Mouse (Mus musculus): ENCODE measurements around the gene Cfdp1. TPM values are rescaled to one million over a fixed set of nuclear protein-coding genes. Genes with fewer than 3 reads are reported as not detected.

Cfdp1 gene
- polyA plus RNA-seq, 1 experiment, result 78.9 TPM

DNA sequence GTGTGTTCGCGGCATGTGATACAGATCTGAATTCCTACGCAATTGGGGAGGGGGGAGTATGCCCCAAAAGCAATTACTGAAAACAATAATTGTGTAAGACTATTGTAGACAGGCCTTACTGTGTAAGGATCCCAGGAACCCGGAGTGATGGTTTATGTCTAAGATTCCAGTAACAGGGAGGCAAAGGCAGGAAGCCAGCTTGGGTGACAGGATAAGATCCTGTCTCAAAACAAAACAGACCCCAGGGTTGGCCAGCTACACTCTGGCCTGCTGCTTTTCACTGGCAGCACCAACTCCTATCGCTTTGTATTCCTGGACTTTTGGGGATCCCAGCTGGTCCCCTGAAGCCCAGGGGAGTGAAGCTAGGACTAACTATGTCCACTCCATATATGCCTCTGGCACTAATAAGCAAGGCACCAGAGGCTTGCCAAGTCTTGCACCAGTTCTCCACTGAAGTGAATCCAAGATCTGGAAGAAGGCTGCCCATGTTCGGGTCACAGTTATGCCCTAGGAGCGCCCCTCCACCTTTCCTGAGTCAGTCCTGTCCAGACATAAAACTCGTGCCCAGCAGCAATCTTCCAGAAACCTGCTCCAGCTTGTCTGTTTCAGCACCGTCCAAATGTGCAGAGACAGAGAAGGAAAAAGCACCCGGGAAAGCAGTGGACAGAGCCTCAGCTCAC, 121.5 kb downstream of the Cfdp1 start:
- peaks cover 32% of the 10 kb centered on the region for H3K4me1 ChIP-seq (ENCODE audit: control insufficient read depth, insufficient read depth, low read length)
- TF ChIP-seq POLR2A (IDR thresholded peaks at IDR 0.05; ENCODE audit: extremely low read depth, insufficient read depth, low read length) (no peak), CTCF (IDR thresholded peaks at IDR 0.05; ENCODE audit: extremely low read depth, insufficient read depth, low read length) (no peak)

DNA sequence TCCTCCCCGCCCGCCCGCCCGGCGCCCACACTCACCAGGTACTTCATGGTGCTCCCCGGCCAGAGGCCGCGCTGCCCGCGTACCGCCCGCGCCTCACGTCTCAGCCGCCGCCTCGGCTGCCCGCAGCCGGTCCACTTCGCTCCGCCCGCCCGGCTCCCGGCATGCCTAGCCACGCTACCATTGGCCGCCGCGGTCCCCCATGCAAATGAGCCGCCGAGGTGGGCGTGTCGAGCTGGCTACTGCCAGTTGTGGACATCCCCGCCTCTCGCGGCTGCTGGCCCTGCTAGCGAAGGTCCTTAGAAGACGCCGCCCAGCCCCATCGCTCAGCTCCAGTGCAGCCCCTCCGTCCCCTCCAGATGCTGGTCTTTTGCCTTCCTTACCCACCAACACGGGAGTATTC, 122.1 kb downstream of the Cfdp1 start:
- H3K4me1 ChIP-seq (ENCODE audit: control insufficient read depth, insufficient read depth, low read length), result peaks cover 28% of the 10 kb centered on the region
- TF ChIP-seq POLR2A (IDR thresholded peaks at IDR 0.05; ENCODE audit: extremely low read depth, insufficient read depth, low read length), result peak; percentile 42; the same call in 1 of the 2 replicates
- TF ChIP-seq CTCF (IDR thresholded peaks at IDR 0.05; ENCODE audit: extremely low read depth, insufficient read depth, low read length), result no peak

More for the DNA sequence above, 121.5 kb downstream of the Cfdp1 start:
- Histone ChIP-seq H3K4me3 (ENCODE audit: insufficient read depth, low read length) (peak overlapping the region; percentile 65), H3K27ac (ENCODE audit: insufficient read depth, low read length) (peak overlapping the region; percentile 19; the same call in 1 of the 2 replicates)

DNA sequence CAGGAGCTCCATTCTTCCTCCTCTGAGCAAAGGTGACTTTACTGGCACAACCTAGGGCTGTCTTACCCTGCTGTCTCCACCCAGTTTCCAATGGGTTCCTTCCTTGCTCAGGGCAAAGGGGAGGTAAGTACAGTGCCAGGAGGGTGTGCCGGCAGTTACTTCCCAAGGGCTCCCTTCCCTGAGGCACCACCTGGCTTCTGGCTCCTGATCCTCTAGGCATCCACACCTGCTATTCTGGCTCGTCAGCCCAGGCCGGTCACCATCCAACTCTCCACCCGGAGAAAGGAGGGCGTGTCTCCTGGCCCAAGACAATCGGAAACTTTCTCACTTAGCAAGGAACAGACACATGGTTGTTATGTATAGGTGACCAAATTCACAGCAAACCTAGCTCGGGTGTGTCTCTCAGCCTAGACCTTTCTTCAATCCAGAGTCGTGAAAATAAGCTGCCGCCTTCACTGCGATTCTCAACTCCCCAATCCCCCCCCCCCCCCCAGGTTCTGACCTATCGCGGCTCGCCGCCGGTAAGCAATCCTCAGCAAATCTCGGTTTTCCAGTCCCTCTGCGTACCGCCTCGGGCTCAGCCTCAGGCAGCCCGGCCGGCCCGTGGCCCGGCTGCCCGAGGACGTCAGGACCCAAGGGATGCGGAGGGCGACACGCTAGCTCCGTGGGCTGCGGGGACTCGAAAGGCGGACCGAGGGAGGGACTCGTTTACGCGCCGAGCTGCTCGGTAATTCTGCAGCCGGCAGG, 122.7 kb downstream of the Cfdp1 start:
- Histone ChIP-seq H3K4me1 (ENCODE audit: control insufficient read depth, insufficient read depth, low read length) (peaks cover 28% of the 10 kb centered on the region), H3K27ac (ENCODE audit: insufficient read depth, low read length) (0 out of 2 replicates have a peak overlapping the region, but pooled peaks have one; percentile 18), H3K4me3 (ENCODE audit: insufficient read depth, low read length) (peak overlapping the region; percentile 65)
- TF ChIP-seq CTCF (IDR thresholded peaks at IDR 0.05; ENCODE audit: extremely low read depth, insufficient read depth, low read length), result no peak
- no peak for TF ChIP-seq POLR2A (IDR thresholded peaks at IDR 0.05; ENCODE audit: extremely low read depth, insufficient read depth, low read length)

More for the DNA sequence above, 122.1 kb downstream of the Cfdp1 start:
- H3K27ac ChIP-seq (ENCODE audit: insufficient read depth, low read length), result 0 out of 2 replicates have a peak overlapping the region, but pooled peaks have one; percentile 19
- peak overlapping the region; percentile 65 for H3K4me3 ChIP-seq (ENCODE audit: insufficient read depth, low read length)

- Histone ChIP-seq H3K4me1 (ENCODE audit: control insufficient read depth, insufficient read depth, low read length) (peaks cover 16% of the 10 kb centered on the region), H3K27ac (ENCODE audit: insufficient read depth, low read length) (peak overlapping the region; percentile 30; the same call in 1 of the 2 replicates), H3K4me3 (ENCODE audit: insufficient read depth, low read length) (no peak overlapping the region)
- TF ChIP-seq POLR2A (IDR thresholded peaks at IDR 0.05; ENCODE audit: extremely low read depth, insufficient read depth, low read length) (no peak), CTCF (IDR thresholded peaks at IDR 0.05; ENCODE audit: extremely low read depth, insufficient read depth, low read length) (no peak)
Observed at GRCm38 (mm10) chr8:111729233-111730170, 124.6 kb downstream of the Cfdp1 start.

- 0 out of 2 replicates have a peak overlapping the region, but pooled peaks have one; percentile 13 for H3K27ac ChIP-seq (ENCODE audit: insufficient read depth, low read length)
- no peak for TF ChIP-seq POLR2A (IDR thresholded peaks at IDR 0.05; ENCODE audit: extremely low read depth, insufficient read depth, low read length)
- TF ChIP-seq CTCF (IDR thresholded peaks at IDR 0.05; ENCODE audit: extremely low read depth, insufficient read depth, low read length), result no peak
- H3K4me1 ChIP-seq (ENCODE audit: control insufficient read depth, insufficient read depth, low read length), result peaks cover 10% of the 10 kb centered on the region
- no peak overlapping the region for H3K4me3 ChIP-seq (ENCODE audit: insufficient read depth, low read length)
Observed at GRCm38 (mm10) chr8:111728481-111728880, 125.6 kb downstream of the Cfdp1 start.

DNA sequence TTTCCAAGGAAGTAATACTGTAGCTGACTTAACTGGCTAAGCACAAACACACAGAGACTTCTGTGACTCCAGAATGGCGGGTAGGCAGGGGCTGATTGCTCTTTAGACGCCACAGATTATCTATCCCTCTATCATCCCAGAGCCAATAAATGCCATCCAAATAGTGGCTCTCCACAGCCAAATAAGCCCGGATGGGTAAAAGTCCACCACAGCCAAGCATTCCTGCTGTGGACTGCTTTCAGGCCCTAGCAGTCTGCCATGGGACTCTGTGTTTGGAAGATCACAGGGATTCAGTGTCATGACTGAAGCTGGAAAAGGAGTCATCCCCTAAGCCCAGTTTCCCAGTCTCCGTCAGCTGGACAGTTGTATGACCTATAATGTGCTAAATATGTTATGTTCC, 126.5 kb downstream of the Cfdp1 start:
- TF ChIP-seq CTCF (IDR thresholded peaks at IDR 0.05; ENCODE audit: extremely low read depth, insufficient read depth, low read length), result no peak
- peaks cover 7% of the 10 kb centered on the region; the same call in 1 of the 2 replicates for H3K4me1 ChIP-seq (ENCODE audit: control insufficient read depth, insufficient read depth, low read length)
- no peak overlapping the region for H3K27ac ChIP-seq (ENCODE audit: insufficient read depth, low read length)
- H3K4me3 ChIP-seq (ENCODE audit: insufficient read depth, low read length), result no peak overlapping the region

DNA sequence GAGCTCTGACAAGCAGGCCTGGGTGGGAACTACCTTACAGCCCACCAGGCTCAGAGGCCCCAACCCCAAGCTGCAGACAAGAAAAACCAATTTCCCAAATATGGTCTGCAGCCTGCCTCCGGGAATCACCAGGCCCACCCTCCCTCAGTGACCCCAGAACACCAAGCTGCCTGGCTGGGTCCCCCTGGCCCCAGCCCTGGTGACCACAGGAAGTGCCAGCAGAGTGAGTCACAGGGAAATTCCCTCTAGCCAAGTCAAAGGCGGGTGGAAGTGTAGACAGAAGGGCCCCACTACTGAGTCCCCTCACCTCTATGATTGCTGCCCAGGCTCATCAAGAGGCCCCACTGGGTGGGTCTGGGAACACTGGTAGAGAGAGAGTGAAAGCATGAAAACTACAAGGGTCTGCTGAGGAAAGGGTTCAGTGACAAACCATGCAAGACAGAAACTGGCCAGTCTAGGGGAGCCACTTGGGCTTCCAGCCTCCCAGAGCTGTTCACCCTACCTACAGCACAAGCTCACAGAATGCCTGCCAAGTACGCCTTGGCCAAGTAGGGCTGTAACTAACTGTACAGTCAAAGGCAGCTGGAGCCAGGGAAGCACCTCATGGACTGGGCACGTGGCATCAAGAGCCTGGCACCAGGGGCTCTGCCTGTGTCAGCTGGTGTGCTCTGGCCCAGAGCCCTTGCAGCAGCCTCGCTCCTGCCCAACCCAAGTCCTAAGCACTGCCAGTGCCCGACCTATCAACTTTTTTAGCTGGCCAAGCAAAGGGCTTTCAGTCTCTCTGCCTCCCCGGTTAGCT, 127.8 kb downstream of the Cfdp1 start:
- Histone ChIP-seq H3K4me3 (ENCODE audit: insufficient read depth, low read length) (no peak overlapping the region), H3K4me1 (ENCODE audit: control insufficient read depth, insufficient read depth, low read length) (peaks cover 7% of the 10 kb centered on the region; the same call in 1 of the 2 replicates), H3K27ac (ENCODE audit: insufficient read depth, low read length) (peak overlapping the region; percentile 47)
- TF ChIP-seq POLR2A (IDR thresholded peaks at IDR 0.05; ENCODE audit: extremely low read depth, insufficient read depth, low read length) (no peak), CTCF (IDR thresholded peaks at IDR 0.05; ENCODE audit: extremely low read depth, insufficient read depth, low read length) (no peak)

DNA sequence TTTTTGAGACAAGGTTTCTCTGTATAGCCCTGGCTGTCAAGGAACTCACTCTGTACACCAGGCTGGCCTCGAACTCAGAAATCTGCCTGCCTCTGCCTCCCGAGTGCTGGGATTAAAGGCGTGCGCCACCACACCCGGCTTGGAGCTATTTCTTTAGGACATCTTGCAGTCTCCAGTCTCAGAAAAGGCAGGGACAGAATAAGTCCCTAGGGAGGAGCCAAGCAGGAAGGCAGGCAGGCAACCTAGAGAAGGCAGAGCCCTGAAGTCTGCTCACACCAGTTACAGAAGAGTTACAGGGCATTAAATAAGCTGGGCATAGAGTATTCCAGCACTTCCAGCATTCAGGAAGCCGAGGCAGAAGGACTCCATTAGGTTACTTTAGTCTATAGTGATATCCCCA, 128.8 kb downstream of the Cfdp1 start:
- peaks cover 4% of the 10 kb centered on the region; the same call in 1 of the 2 replicates for H3K4me1 ChIP-seq (ENCODE audit: control insufficient read depth, insufficient read depth, low read length)
- H3K27ac ChIP-seq (ENCODE audit: insufficient read depth, low read length), result no peak overlapping the region
- TF ChIP-seq POLR2A (IDR thresholded peaks at IDR 0.05; ENCODE audit: extremely low read depth, insufficient read depth, low read length) (no peak), CTCF (IDR thresholded peaks at IDR 0.05; ENCODE audit: extremely low read depth, insufficient read depth, low read length) (no peak)
- H3K4me3 ChIP-seq (ENCODE audit: insufficient read depth, low read length), result no peak overlapping the region

Data from cortical plate, adult 2 months (tissue).